Mouse (Mus musculus) E14TG2a.4 (cell line): ENCODE measurements around the gene Cyb5d1.

Experiments
- CTCF ChIP-seq: conservative IDR thresholded peaks from 2 replicates; pipeline ENCODE4 v1.5.1; 2014; ENCODE audit warnings: low read length
- NANOG ChIP-seq: IDR thresholded peaks from 2 replicates; pipeline ENCODE4 v1.6.1; 2014; ENCODE audit warnings: borderline replicate concordance, low read length, mixed read lengths
- POU5F1 ChIP-seq: IDR thresholded peaks from 2 replicates; pipeline ENCODE4 v1.6.1; 2014; ENCODE audit warnings: low read length, borderline replicate concordance

- TF ChIP-seq CTCF, result no peak
- no peak for TF ChIP-seq NANOG
- no peak for TF ChIP-seq POU5F1
Measured at GRCm38 (mm10) chr11:69400083-69400850, 4.8 kb upstream of the Cyb5d1 start.
